Mouse (Mus musculus): ENCODE data around the gene Nr5a1. TPM values are rescaled to one million over a fixed set of nuclear protein-coding genes. Genes with fewer than 3 reads are reported as not detected.

Nr5a1 gene
- total RNA-seq, 2 experiments from 2014 or later: not detected

DNA sequence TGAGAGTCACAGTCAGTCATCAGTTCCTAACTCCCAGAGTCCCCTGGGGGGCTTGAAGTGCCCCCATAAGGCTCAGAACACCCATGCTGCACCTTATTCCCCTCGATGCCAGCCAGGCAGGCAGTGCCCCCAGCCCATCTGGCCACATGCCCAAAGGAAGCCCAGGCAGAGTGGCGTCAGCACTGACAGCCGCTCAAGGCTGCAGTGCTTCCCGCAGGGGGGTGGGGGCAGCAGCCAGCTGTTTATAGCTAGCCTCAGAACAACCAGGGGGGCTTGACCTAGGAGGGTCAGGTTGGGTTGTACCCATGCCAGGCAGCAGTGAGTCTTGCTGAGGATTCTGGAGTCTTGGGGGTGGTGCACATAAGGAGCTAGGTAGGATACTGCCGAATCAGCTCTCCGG lies 7.7 kb downstream of the Nr5a1 start:
- DNase-seq (ENCODE audit: low spot score in 2 of 2): no peak

DNA sequence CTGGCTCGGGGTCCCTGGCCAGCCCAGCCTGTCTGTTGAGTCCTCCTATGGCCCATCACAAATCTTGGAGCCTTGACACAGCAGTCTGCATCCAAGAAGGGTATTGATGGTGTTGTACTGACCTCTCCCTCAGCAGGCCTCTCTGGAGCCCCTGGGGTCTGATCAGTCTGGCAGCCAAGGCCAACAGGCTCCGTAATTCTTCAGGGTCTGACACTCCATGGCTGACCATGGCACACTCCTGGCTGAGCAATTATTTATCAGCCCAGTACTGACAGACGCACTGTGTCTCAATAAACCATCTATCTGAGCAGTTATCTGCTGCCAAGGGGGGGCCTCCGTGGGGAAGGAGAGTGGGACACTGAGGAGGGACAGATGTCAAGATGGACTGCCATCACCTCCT lies 9.3 kb downstream of the Nr5a1 start:
- no peak for DNase-seq (ENCODE audit: low spot score in 2 of 2)

DNA sequence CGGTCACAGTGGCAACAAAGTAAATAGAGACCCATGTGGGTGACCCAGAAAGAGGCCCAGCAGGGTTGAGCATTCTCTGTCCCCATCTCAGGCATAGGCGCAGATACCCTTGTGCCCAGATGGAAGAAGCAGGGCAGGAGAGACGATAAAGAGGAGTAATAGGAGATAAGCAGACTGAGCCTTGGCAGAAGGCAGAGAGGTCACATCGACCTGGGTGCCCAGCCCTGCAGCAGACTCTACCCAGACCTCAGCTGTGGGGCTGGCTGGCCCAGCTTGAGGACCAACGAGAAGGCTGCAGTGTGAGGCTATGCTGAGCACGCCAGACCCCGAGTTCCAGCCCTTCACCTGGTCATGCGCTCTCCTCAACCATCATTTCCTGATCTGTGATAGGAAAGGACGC lies 10.0 kb downstream of the Nr5a1 start:
- no peak for DNase-seq (ENCODE audit: low spot score in 2 of 2)

DNA sequence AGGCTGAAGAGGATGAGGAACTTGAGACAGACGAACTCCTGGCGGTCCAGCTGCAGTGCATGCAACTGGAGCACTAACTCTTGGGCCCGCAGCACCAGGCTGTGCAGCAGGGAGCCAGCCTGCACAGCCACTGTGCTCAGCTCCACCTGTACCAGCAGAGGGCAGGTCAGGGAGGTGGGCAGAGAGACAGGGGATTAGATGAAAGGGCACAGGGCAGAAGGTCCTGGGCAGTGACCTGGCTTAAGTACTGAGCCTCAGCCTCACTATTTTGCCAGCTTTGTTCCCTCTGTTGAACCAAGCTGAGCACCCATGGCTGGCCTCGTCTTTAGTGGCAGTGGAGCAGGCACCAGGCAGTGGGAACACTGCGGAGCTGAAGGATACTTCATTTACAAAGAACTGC lies 14.2 kb downstream of the Nr5a1 start:
- DNase-seq (ENCODE audit: low spot score in 2 of 2): no peak

DNA sequence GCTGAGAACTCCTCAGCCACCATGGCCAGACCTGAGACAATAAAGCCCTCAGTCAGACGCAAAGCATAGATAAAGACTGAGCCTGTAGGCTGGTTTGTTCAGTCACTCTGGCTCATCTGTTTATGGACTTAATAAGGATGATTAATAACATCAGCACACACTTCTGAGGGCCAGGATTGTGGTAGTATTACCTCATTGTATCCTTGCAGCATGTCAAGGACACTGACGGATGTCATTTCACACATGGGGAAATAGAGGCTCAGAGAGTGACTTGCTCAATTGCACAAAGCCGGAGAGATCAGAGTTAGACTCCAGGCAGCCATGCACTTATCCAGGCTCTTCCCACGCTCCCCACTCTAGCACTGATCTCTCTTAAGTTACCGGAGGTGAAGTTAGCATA lies 15.7 kb downstream of the Nr5a1 start:
- DNase-seq (ENCODE audit: low spot score in 2 of 2): no peak

DNA sequence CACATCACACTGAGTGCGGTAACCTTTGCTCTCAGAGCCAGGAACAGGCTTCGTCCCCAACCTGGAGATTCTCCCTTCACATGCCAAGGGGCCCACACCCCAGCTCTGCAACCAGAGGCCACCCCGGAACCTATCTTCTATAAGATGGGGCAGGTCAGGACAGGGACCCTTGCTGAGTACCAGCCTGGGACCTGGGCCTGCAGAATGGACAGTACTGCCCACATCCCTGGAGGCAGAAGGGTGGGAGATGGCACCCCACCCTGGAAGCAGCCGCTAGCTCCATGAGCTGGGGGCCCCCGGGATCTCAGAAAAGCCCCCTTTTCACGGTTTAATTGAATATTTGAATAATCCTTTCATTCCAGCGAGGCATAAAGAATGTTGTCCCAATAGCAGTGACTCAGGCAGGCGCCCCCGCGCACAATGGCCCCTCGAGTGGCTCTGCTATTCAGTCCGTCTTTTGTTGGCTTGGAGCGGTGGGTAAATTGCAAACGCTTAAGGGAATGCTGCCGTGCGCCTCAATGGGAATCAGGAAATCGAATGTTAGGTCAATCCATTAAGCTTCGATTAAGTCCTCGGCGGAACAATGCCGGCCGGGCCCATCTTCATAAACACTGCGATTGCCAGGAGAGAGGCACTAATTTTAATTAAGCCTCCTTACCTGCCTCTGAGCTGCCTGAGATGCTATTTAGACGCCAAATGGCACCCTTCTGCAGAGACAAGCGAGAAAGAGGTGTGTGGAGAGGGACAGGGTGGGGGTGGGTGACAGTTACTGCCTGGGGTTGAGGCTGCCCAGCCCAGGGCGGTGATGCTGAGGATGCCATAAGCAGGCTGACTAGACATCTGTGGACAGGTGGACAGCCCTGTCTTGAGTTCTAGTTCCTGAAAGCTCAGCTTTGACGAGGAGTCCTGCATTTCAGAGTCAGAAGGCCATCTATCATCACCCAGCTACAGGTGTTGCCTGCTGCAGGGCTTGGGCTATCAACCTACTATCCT lies 16.9 kb downstream of the Nr5a1 start:
- no peak for DNase-seq (ENCODE audit: low spot score in 2 of 2)

DNA sequence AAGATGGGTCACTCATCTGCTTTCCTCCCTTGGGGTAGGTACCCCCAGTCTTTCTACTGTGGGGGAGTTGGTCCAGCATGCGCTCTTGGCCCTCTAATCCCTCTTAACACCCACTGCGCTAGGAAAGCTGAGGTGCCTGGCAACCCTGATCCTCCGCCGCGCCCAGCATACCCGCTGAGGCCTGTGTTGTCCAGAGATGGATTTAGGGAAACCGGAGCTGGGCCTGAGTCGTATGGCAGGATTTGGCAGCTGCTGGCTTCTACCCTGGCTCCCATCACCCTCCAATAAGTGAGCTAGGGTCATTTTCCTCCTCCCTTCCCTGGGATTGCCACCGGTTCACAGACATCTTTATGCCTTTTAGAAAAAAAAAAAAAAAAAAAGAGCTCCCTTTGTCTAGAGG lies 18.6 kb downstream of the Nr5a1 start:
- no peak for DNase-seq (ENCODE audit: low spot score in 2 of 2)

DNA sequence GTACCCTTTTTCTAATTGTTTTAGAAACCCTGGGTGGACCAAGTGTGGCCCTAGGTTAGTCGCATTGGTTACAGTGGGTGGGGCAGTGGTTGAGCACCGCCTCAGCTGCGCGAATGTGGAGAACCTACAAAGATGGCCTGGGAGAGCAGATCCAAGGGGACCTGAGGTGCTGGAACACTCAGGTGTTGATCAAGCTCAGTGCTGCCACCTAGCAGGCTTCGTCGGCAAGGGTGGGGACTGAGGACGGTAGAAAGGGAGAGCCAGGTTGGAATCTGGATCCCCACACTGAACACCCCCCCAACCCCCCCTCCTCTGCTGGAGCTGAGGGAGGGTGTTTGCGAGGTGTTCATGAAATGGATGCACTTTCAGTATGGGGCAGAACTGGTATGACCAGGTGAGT lies 22.8 kb downstream of the Nr5a1 start:
- no peak for DNase-seq (ENCODE audit: low spot score in 2 of 2)

DNA sequence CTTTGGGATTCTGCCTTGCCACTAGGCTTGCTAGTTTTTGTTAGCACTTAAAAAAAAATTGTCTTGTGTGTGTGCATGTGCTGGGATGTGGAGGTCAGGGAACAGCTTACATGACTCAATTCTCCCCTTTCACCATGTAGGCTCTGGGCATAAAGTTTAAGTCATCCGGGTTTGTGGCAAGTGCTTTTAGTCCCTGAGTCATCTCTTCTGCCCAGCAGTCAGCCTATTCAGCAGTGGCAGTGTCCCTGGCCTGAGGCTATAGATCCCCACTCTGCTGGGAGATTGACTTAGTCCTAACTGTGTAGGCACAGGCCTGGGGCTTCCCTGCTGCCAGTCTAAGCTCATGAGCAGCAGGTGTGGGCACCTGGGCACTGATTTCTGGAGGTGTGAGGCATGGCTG lies 24.5 kb downstream of the Nr5a1 start:
- DNase-seq (ENCODE audit: low spot score in 2 of 2): no peak

DNA sequence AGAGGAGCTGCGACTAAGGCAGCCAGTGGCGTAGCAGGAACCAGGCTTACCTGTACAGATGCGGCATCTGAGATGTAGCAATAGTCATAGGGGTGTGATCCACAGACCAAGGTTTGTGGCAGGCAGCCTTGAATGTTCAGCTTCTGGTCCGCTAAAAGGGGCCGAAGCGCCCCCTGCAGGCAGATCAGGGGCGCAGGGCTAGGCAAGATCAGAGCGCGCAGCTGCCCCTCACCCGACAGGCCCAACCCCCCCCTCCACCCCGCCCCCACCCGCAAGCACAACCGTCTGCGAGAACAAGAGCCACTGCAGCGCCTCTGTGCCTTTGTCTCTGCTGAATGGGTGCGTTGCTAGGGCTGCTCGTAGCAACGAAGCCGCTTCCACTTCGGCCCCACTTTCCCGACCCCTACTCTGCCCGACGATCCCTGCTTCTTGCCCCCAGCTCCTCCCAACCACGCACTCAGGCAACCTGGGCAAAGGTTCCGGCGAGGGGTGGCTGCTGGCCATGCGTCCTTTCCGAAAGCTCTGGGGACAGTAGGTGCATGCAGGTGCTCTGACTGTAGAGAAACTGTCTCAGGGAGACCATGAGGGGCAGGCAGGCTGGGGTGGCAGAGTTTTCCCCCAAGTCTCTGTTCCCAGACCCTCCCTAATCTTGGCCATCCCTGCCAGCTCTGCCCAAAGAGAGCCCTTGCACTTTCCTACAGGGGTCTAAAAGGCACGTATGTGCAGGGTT lies 25.4 kb downstream of the Nr5a1 start:
- DNase-seq (ENCODE audit: low spot score in 2 of 2): peak; percentile 60 to 66

DNA sequence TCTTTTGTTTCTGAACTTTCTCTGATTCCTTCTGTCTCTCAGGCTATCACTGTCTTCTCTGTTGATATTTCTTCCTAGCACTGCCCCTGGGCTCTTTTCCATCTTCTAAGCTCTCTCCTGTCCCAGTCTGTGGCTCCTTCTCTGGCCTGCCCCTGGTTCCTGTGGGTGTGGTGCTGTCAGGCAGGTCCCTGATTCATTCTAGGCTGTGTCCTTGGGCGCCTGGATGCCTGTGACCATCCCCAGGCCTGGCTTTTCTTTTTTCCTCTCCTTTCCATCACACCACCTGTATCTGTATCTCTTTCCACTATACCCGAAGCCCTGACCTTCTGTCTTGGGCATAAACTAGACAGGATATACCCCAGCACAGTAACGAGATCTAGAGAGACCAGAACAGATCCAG lies 28.6 kb downstream of the Nr5a1 start:
- no peak for DNase-seq (ENCODE audit: low spot score in 2 of 2)

DNA sequence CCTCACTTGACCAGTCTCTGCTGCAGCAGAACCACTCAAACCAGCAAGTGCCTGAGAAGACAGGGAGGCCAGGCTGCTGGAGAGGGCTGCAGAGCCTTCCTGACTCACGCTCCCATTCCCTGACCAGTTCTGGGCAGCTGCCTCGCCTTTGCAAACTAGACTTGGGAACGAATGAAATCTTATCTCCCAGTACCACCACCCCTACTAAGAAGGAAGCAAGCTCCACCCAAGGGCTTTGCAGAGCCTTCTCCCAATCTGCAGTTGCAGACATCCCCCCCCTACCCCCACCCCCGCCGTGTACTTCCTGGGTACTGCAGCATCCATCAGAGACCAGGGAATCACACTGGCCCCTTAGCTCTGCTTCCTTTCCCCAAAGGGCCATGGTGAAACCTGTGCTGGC lies 31.3 kb downstream of the Nr5a1 start:
- no peak for DNase-seq (ENCODE audit: low spot score in 2 of 2)

DNA sequence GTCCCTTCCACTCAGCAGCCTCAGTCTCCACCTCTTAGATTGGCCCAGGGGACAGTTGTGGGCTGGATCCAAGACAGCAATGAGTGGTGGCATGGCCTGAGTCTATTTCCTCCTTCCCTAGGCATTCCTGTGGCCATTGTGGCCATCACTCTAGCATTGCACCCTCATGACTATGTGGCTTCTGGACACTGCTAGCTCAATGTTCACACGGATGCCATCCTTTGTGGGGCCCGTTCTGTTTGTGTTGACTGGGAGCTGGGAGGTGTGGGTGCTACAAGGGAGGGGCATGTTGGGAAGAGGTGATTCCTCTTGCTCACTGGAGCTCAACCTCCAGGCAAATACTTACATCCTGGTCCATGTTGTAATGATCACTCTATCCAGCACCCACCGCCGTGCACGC lies 32.1 kb downstream of the Nr5a1 start:
- DNase-seq (ENCODE audit: low spot score in 2 of 2): no peak

DNA sequence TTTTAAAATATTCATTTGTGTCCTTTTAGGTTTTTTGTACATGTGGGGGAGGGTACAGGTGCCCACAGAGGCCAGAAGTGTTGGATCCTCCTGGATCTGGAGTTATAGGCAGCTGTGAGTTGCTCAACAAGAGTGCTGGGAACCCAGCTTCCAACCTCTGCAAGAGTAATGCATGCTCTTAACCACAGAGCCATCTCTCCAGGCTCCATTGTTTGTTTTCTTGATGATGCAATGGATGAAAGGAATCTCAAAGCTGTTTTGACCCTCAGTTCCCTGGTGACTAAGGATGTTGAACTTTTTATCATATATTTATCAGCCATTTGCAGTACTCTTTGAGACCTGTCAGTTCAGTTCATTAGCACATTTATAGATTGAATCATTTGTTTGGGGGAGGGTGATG lies 35.4 kb downstream of the Nr5a1 start:
- DNase-seq (ENCODE audit: low spot score in 2 of 2): no peak

DNA sequence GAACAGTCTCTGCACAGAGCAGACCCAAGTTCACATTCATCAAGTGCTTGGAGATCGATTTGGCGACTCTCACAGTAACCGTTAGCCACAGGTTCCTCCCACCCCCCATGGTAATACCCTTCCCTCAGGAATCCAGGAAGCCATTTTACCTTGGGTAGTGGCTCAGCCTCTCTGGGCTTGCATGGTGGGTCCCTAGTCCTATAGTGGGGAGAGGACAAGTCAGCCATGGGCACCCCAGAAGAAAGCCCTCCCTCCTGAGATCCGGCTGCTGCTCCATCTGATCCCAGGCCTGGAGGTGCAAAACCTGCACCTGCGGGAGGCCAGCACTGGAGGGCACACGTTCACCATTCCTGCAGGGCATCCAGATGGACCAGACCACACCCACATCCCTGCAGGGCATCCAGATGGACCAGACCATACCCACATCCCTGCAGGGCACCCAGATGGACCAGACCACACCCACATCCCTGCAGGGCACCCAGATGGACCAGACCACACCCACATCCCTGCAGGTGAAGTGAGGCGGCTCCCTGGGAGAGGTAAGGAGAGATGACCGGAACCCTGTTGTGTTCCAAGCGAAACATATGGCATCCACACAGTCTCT lies 38.9 kb downstream of the Nr5a1 start:
- DNase-seq (ENCODE audit: low spot score in 2 of 2): no peak

DNA sequence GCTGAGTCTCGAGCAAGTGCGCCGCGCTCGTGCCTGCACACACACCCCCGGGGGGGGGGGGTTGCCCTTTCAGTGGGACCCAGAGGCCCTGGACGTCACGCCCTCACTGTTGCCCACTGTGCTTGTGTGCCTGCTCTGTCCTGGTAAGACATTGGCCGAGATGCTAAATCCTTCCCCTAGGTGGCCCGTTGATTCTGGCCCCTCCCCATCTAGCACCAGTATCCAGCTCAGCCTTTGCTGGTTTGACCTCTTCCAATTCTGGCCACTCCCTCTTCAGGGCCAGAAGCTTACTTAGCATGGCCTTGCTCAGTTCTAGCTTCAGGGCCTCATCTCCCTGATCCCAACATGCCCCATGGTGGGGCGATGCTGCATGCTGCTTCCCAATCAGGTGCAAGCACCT lies 41.8 kb downstream of the Nr5a1 start:
- DNase-seq (ENCODE audit: low spot score in 2 of 2): no peak

DNA sequence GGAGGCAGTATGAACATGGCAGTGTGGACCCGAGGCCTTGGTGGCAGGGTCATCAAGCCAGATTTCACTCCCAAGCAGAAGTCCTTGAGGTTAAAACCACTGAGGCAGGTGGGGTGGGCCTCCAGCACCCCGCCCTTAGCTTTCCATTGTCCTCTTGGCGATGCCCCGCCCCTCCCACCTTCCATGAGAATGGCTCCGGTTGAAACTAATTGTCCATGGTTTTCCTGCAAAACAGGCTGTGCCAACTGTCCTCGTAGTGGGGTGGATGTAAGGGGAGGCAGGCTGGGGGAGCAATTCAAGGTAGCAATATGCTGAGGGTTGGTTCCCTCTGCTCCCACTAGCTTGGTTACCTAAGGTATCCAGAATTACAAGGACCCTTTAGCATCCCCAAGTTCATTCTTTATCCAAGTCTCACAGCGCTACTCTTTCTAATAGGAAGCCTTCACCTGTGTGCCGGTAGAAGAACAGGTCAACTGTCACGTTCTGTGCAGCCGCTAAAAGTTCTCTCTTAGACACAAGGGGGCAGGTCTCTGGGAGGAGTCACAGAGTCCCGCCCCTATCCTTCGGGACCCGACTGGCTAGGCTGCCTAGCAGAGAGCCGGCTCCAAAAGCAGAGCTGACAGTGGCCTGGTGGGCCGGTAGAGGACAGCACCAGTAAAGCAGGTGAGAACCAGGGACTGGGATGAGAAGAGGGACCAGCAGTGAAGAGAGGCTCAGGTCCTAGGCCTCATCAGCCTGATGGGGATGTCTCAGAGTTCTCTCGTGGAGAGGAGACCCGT lies 45.4 kb downstream of the Nr5a1 start:
- DNase-seq (ENCODE audit: low spot score in 2 of 2): no peak

DNA sequence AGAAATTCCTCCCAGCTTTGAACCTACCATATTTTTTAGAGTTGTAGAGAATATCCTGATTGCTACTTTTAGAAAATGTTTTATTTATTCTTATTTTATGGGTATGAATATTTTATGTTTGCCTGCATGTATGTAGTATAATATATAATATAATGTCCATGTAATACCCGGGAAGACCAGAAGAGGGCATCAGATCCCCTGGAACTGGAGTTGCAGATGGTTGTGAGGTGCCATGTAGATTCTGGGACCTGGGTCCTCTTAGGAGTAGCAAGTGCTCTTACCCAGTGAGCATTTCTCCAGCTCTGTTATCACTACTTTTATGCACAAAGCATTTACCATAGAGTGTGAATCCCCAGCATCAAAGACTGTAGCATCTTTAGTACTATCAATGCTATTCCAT lies 52.9 kb downstream of the Nr5a1 start:
- no peak for DNase-seq (ENCODE audit: low spot score in 2 of 2)

DNA sequence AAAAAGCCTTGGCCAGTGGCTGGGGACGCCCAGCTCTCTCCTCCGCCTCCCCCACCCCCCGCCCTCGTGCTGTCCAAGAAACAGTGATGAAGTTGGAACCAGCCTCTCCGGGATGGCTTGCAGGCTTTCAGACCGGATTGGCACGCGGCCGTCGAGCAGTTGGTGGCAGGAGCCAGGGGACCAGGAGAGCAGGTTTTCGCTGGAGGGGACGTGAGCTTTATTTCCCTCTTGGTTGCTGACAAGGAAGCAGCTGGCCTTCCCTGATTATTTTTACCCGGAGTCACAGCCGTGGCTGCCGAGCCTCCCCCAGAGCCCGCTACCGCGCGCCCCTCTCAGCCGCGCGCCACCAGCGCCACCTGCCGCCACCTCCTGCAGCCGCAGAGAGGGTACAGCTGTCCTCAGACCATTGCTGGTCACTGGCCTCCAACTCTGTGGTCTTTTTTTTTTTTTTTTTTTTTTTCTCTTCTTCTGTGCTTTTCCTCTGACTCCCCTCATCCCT lies 56.0 kb downstream of the Nr5a1 start:
- peak; percentile 80 to 83 for DNase-seq (ENCODE audit: low spot score in 2 of 2)

DNA sequence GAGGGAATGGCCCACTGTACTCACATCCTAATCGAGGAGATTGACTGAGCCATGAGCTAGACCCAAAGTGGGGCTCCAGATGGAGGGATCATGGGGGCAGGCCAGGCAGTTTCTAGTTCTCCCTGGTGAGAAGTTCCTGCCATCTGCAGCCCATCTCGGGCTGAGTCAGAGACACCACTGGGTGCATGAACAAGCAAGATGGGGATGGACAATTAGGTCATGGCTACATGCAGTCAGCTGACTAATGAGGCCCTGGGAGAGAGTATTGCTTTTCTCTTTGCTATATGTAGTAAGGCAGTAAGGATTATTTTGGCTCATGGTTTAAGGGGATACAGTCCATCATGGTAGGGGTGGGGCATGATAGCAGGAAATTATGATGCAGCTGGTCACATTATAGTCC lies 60.6 kb downstream of the Nr5a1 start:
- no peak for DNase-seq (ENCODE audit: low spot score in 2 of 2)

DNA sequence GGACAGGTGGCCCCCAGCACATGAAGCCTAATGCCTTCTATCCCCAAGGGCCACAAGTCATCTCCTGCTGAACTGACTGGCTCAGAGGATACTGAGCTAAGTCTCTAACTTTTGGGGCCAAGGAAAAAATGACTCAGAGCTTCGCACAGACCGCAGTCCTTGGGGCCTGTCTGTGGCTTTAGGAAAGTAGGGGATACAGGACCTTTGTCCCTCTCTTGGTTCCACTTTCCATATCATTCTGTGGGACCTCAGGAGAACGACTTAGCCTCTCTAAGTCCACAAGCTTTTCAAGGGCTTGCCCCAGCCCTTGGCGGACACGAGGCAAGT lies 61.1 kb downstream of the Nr5a1 start:
- no peak for DNase-seq (ENCODE audit: low spot score in 2 of 2)

Data from layer of hippocampus, postnatal 14 days (tissue).